Mouse (Mus musculus) myocyte (in vitro differentiated cells): ENCODE data around the gene Bricd5.

Experiments
- MAX ChIP-seq: IDR thresholded peaks from one replicate; pipeline ENCODE4 v1.6.1; 2011; ENCODE audit warnings: low read depth, mild to moderate bottlenecking, control low read depth
- MYOD1 ChIP-seq, 3 experiments: IDR thresholded peaks; one replicate each; pipeline ENCODE4 v1.6.1; 2011; ENCODE audit warnings: control low read depth in 2 of 3, low read depth in 2 of 3, mild to moderate bottlenecking in 2 of 3, moderate library complexity in 1 of 3; ENCODE audit not compliant: insufficient read length in 2 of 3, control insufficient read depth in 1 of 3
- POLR2A ChIP-seq: IDR thresholded peaks from one replicate; pipeline ENCODE4 v1.6.1; 2011; ENCODE audit warnings: low read depth, mild to moderate bottlenecking, control low read depth, moderate library complexity; ENCODE audit not compliant: insufficient read length
- POLR2AphosphoS2 ChIP-seq: IDR thresholded peaks from one replicate; pipeline ENCODE4 v1.6.1; 2011; ENCODE audit warnings: low read depth, control low read depth; ENCODE audit not compliant: insufficient read length
- USF1 ChIP-seq: IDR thresholded peaks from one replicate; pipeline ENCODE4 v1.6.1; 2011; ENCODE audit warnings: low read depth, mild to moderate bottlenecking, control low read depth, moderate library complexity

- TF ChIP-seq POLR2A (no peak), USF1 (no peak), MAX (no peak), MYOD1 (IDR thresholded peaks at IDR 0.05; ENCODE audit: control insufficient read depth in 1 of 3, insufficient read length in 2 of 3, low read depth in 2 of 3) (no peak), POLR2AphosphoS2 (no peak)
Measured at GRCm38 (mm10) chr17:24462932-24463331, 10.8 kb upstream of the Bricd5 start.
